Mouse (Mus musculus) retina, postnatal 1 day (tissue): ENCODE measurements around the gene Cyp2c69.
"Not testable (repeated sequence)": the region's sequence is repeated elsewhere in the genome, so short reads cannot be mapped to it uniquely, and the experiment has no call there.

Experiments
- DNase-seq: peaks from one replicate; pipeline ENCODE4 v3.0.0-alpha.2; 2012

Gene Cyp2c69

GRCm38 (mm10) chr19:39886699-39887098 lies at the start of gene Cyp2c69:
Gene Cyp2c69 (minus strand): TSS chr19:39886799.
- DNase-seq: not testable (repeated sequence)

- DNase-seq: no peak
Measured at GRCm38 (mm10) chr19:39935396-39935795, 48.8 kb upstream of the Cyp2c69 start.

GRCm38 (mm10) chr19:39930032-39930431 lies 43.4 kb upstream of the Cyp2c69 start:
- no peak for DNase-seq

GRCm38 (mm10) chr19:39901656-39902055 lies 15.1 kb upstream of the Cyp2c69 start:
- DNase-seq: no peak

GRCm38 (mm10) chr19:39890079-39890478 lies 3.5 kb upstream of the Cyp2c69 start:
- peak; percentile 0 for DNase-seq

- no peak for DNase-seq
Measured at GRCm38 (mm10) chr19:39866133-39866532, 20.5 kb downstream of the Cyp2c69 start.

GRCm38 (mm10) chr19:39820931-39821330 lies 65.7 kb downstream of the Cyp2c69 start:
- DNase-seq: not testable (repeated sequence)

GRCm38 (mm10) chr19:39816400-39816799 lies 70.2 kb downstream of the Cyp2c69 start:
- not testable (repeated sequence) for DNase-seq

- DNase-seq: not testable (repeated sequence)
Measured at GRCm38 (mm10) chr19:39815991-39816390, 70.6 kb downstream of the Cyp2c69 start.

GRCm38 (mm10) chr19:39812714-39813113 lies 73.9 kb downstream of the Cyp2c69 start, which contains the start of gene Cyp2c40:
Gene Cyp2c40 (minus strand): TSS chr19:39812814.
- not testable (repeated sequence) for DNase-seq
